Mouse (Mus musculus): ENCODE measurements around the gene 9930104L06Rik.

GRCm38 (mm10) chr4:124951036-124951433, 14.2 kb downstream of the 9930104L06Rik start:
- TF ChIP-seq CTCF (conservative IDR thresholded peaks at IDR 0.05; ENCODE audit: insufficient read depth, insufficient read length, low read depth, low read length) (no peak), POLR2A (IDR thresholded peaks at IDR 0.05; ENCODE audit: low read depth, low read length) (no peak)
